Mouse (Mus musculus): ENCODE data around the gene Dynlrb1. TPM values are rescaled to one million over a fixed set of nuclear protein-coding genes. Genes with fewer than 3 reads are reported as not detected.

Dynlrb1 gene
- total and polyA plus RNA-seq, 3 experiments, result 152 to 302 (median 290) TPM

- TF ChIP-seq MYC (IDR thresholded peaks at IDR 0.05; ENCODE audit: low read depth, low read length), result no peak
- TF ChIP-seq ZNF384 (IDR thresholded peaks at IDR 0.05; ENCODE audit: low read depth, low read length), result no peak
- no peak for TF ChIP-seq ZKSCAN1 (IDR thresholded peaks at IDR 0.05; ENCODE audit: borderline replicate concordance, low read depth, low read length)
- no peak for TF ChIP-seq CTCF (conservative IDR thresholded peaks at IDR 0.05 in 1 of 2, IDR thresholded peaks at IDR 0.05 in 1 of 2; ENCODE audit: low read depth in 2 of 2, low read length in 2 of 2)
These were observed 6.0 kb downstream of the Dynlrb1 start (continued) for GRCm38 (mm10) chr2:155242296-155242855.

DNA sequence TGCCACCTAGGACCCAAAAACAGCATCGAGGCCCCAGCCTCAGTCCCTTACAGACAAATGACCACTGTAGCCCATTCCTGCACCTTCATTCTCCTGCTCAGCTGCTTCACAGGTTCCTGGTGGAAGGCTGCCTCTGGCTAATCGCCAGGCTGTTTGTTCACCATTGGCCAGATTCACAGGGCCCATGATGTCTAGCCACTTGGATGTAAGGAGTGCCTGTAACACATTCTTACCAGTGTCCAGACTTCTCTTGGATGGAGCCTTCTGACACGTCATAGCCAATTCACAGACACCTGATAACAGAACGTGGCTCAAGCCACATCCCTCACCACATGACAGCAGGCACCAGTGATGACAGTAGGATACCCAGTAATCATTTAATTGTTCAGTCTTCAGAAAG is 9.9 kb downstream of the Dynlrb1 start:
- dilution Hi-C loops (cut with MboI; ENCODE audit: extremely low pct_ligation_motif_present, extremely low pct_unique_long_range_greater_than_20kb, low sequenced_read_pairs), result no loop called here

DNA sequence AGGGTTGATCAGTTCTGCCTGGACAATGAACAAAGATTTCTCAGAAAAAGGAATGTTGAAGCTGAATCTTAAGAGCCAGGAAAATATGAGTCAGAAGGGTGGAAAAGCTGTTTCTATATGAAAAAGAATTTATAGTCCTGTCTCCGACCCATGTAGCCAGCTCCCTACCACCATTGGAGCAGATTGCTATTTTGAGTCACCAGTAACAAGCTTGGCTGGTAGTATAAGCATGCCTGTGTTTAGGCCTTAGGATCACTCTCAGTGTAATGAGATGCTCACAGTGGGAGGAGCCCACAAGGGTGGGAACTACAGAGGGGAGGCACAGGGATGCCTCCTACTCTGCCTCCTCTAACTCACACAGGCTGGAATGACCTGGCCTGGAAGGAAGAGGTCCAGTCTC is 11.9 kb downstream of the Dynlrb1 start:
- H3K9me3 ChIP-seq (replicated peaks; ENCODE audit: low read length), result no peaks in the 10 kb centered on the region
- no peak overlapping the region for H3K9ac ChIP-seq (ENCODE audit: insufficient read depth, low read depth)
- H3K79me2 ChIP-seq (replicated peaks; ENCODE audit: control insufficient read depth, extremely low read depth, insufficient read depth, poor library complexity, severe bottlenecking), result no peaks in the 10 kb centered on the region
- no peak overlapping the region for H3K27ac ChIP-seq (ENCODE audit: insufficient read depth, low read depth)
- no peak overlapping the region for H3K4me2 ChIP-seq (ENCODE audit: insufficient read depth, low read depth, poor library complexity, severe bottlenecking)
- peaks cover 0 to 3% of the 10 kb centered on the region in 2 experiments; a peak in 2 of 4 replicates for H3K4me1 ChIP-seq (ENCODE audit: control insufficient read depth in 1 of 2, insufficient read depth in 2 of 2)
- no peak overlapping the region for H3K4me3 ChIP-seq (replicated peaks in 1 of 3; ENCODE audit: low read depth in 2 of 3, low read length in 2 of 3, poor library complexity in 1 of 3)
- no peak for DNase-seq (ENCODE audit: extremely low read depth)
- TF ChIP-seq ELF1 (IDR thresholded peaks at IDR 0.05; ENCODE audit: low read depth, low read length) (no peak), TCF12 (IDR thresholded peaks at IDR 0.05; ENCODE audit: low read depth, low read length) (no peak), RCOR1 (conservative IDR thresholded peaks at IDR 0.05; ENCODE audit: low read depth, low read length) (no peak), ZC3H11A (IDR thresholded peaks at IDR 0.05; ENCODE audit: low read depth, low read length) (no peak), MXI1 (IDR thresholded peaks at IDR 0.05; ENCODE audit: low read depth, low read length) (no peak), CHD1 (IDR thresholded peaks at IDR 0.05; ENCODE audit: low read depth, low read length) (no peak), MAX (IDR thresholded peaks at IDR 0.05; ENCODE audit: low read length) (no peak), NELFE (IDR thresholded peaks at IDR 0.05; ENCODE audit: low read depth, low read length) (no peak), E2F4 (IDR thresholded peaks at IDR 0.05; ENCODE audit: insufficient replicate concordance, low read depth, low read length) (no peak), MAFK (IDR thresholded peaks at IDR 0.05; ENCODE audit: insufficient replicate concordance, low read length) (no peak)
- dilution Hi-C loops (cut with MboI; ENCODE audit: extremely low pct_ligation_motif_present, extremely low pct_unique_long_range_greater_than_20kb, low sequenced_read_pairs), result no loop called here
- H3K27me3 ChIP-seq (replicated peaks), result no peaks in the 10 kb centered on the region
- peaks cover 61 to 80% of the 10 kb centered on the region in 2 experiments for H3K36me3 ChIP-seq (replicated peaks in 1 of 2; ENCODE audit: control insufficient read depth in 1 of 2, insufficient read depth in 1 of 2, low read length in 1 of 2)
- in situ Hi-C loops (cut with MboI; ENCODE audit: low pct_ligation_motif_present, low pct_unique_long_range_greater_than_20kb, low sequenced_read_pairs), result no loop called here

More for the DNA sequence above, 9.9 kb downstream of the Dynlrb1 start:
- H3K4me3 ChIP-seq (replicated peaks in 1 of 3; ENCODE audit: low read depth in 2 of 3, low read length in 2 of 3, poor library complexity in 1 of 3), result no peak overlapping the region
- no peaks in the 10 kb centered on the region for H3K9me3 ChIP-seq (replicated peaks; ENCODE audit: low read length)
- in situ Hi-C loops (cut with MboI; ENCODE audit: low pct_ligation_motif_present, low pct_unique_long_range_greater_than_20kb, low sequenced_read_pairs), result no loop called here
- H3K27me3 ChIP-seq (replicated peaks), result no peaks in the 10 kb centered on the region
- DNase-seq (ENCODE audit: extremely low read depth), result no peak
- H3K79me2 ChIP-seq (replicated peaks; ENCODE audit: control insufficient read depth, extremely low read depth, insufficient read depth, poor library complexity, severe bottlenecking), result 0 out of 2 replicates have a peak, but pooled peaks cover 2% of the 10 kb centered on the region
- H3K36me3 ChIP-seq (replicated peaks in 1 of 2; ENCODE audit: control insufficient read depth in 1 of 2, insufficient read depth in 1 of 2, low read length in 1 of 2), result peaks cover 68 to 88% of the 10 kb centered on the region in 2 experiments
- no peak overlapping the region for H3K4me2 ChIP-seq (ENCODE audit: insufficient read depth, low read depth, poor library complexity, severe bottlenecking)
- H3K9ac ChIP-seq (ENCODE audit: insufficient read depth, low read depth), result no peak overlapping the region
- H3K4me1 ChIP-seq (ENCODE audit: control insufficient read depth in 1 of 2, insufficient read depth in 2 of 2), result peaks cover 15 to 17% of the 10 kb centered on the region in 2 experiments
- H3K27ac ChIP-seq (ENCODE audit: insufficient read depth, low read depth), result no peak overlapping the region
- TF ChIP-seq NELFE (IDR thresholded peaks at IDR 0.05; ENCODE audit: low read depth, low read length), result no peak
- TF ChIP-seq RAD21 (IDR thresholded peaks at IDR 0.05; ENCODE audit: low read depth, low read length), result no peak
- TF ChIP-seq GABPA (IDR thresholded peaks at IDR 0.05; ENCODE audit: insufficient replicate concordance, low read depth, low read length), result no peak
- TF ChIP-seq MEF2A (IDR thresholded peaks at IDR 0.05; ENCODE audit: borderline replicate concordance, low read depth, low read length), result no peak
- TF ChIP-seq USF1 (IDR thresholded peaks at IDR 0.05; ENCODE audit: low read depth, low read length), result no peak
- TF ChIP-seq MXI1 (IDR thresholded peaks at IDR 0.05; ENCODE audit: low read depth, low read length), result no peak
- TF ChIP-seq TCF12 (IDR thresholded peaks at IDR 0.05; ENCODE audit: low read depth, low read length), result no peak
- no peak for TF ChIP-seq ELF1 (IDR thresholded peaks at IDR 0.05; ENCODE audit: low read depth, low read length)
- no peak for TF ChIP-seq E2F4 (IDR thresholded peaks at IDR 0.05; ENCODE audit: insufficient replicate concordance, low read depth, low read length)
- TF ChIP-seq EP300 (IDR thresholded peaks at IDR 0.05; ENCODE audit: low read length), result no peak
